Mouse (Mus musculus): Measurements from ENCODE around the gene Cwc15. TPM values are rescaled to one million over a fixed set of nuclear protein-coding genes. Genes with fewer than 3 reads are reported as not detected.

Cwc15 gene
- polyA plus RNA-seq, 1 experiment: not detected

- H3K4me3 ChIP-seq (ENCODE audit: insufficient read depth, low read depth, low read length): no peak overlapping the region
- TF ChIP-seq CTCF (IDR thresholded peaks at IDR 0.05; ENCODE audit: insufficient read depth, low read depth, low read length) (no peak), POLR2A (IDR thresholded peaks at IDR 0.05; ENCODE audit: insufficient read depth, low read depth, low read length) (no peak)
- peaks cover 12% of the 10 kb centered on the region for H3K4me1 ChIP-seq (ENCODE audit: control insufficient read depth, insufficient read depth, low read length)
- WGBS: 62% methylated on average over 9 of the region's 9 CpGs
- H3K27ac ChIP-seq (ENCODE audit: insufficient read depth, low read depth, low read length): no peak overlapping the region
Observed at GRCm38 (mm10) chr9:14544034-14544757, 43.8 kb downstream of the Cwc15 start.

- Histone ChIP-seq H3K4me3 (ENCODE audit: insufficient read depth, low read depth, low read length) (no peak overlapping the region), H3K4me1 (ENCODE audit: control insufficient read depth, insufficient read depth, low read length) (peaks cover 12% of the 10 kb centered on the region), H3K27ac (ENCODE audit: insufficient read depth, low read depth, low read length) (no peak overlapping the region)
- 79% methylated on average over 12 of the region's 12 CpGs for WGBS
- TF ChIP-seq POLR2A (IDR thresholded peaks at IDR 0.05; ENCODE audit: insufficient read depth, low read depth, low read length) (no peak), CTCF (IDR thresholded peaks at IDR 0.05; ENCODE audit: insufficient read depth, low read depth, low read length) (no peak)
Observed at GRCm38 (mm10) chr9:14547584-14548365, 47.4 kb downstream of the Cwc15 start.

GRCm38 (mm10) chr9:14548366-14548761 lies 47.9 kb downstream of the Cwc15 start:
- TF ChIP-seq POLR2A (IDR thresholded peaks at IDR 0.05; ENCODE audit: insufficient read depth, low read depth, low read length) (no peak), CTCF (IDR thresholded peaks at IDR 0.05; ENCODE audit: insufficient read depth, low read depth, low read length) (no peak)
- 82% methylated on average over 11 of the region's 11 CpGs for WGBS
- H3K27ac ChIP-seq (ENCODE audit: insufficient read depth, low read depth, low read length): no peak overlapping the region
- H3K4me3 ChIP-seq (ENCODE audit: insufficient read depth, low read depth, low read length): no peak overlapping the region
- peaks cover 12% of the 10 kb centered on the region for H3K4me1 ChIP-seq (ENCODE audit: control insufficient read depth, insufficient read depth, low read length)

- 96% methylated on average over 10 of the region's 10 CpGs for WGBS
- Histone ChIP-seq H3K27ac (ENCODE audit: insufficient read depth, low read depth, low read length) (no peak overlapping the region), H3K4me3 (ENCODE audit: insufficient read depth, low read depth, low read length) (no peak overlapping the region), H3K4me1 (ENCODE audit: control insufficient read depth, insufficient read depth, low read length) (peaks cover 12% of the 10 kb centered on the region)
- no peak for TF ChIP-seq POLR2A (IDR thresholded peaks at IDR 0.05; ENCODE audit: insufficient read depth, low read depth, low read length)
- no peak for TF ChIP-seq CTCF (IDR thresholded peaks at IDR 0.05; ENCODE audit: insufficient read depth, low read depth, low read length)
Observed at GRCm38 (mm10) chr9:14558332-14558731, 57.9 kb downstream of the Cwc15 start.

- Histone ChIP-seq H3K4me1 (ENCODE audit: control insufficient read depth, insufficient read depth, low read length) (peaks cover 12% of the 10 kb centered on the region), H3K27ac (ENCODE audit: insufficient read depth, low read depth, low read length) (peak overlapping the region; percentile 71), H3K4me3 (ENCODE audit: insufficient read depth, low read depth, low read length) (no peak overlapping the region)
- 31% methylated on average over 10 of the region's 10 CpGs for WGBS
- TF ChIP-seq POLR2A (IDR thresholded peaks at IDR 0.05; ENCODE audit: insufficient read depth, low read depth, low read length) (no peak), CTCF (IDR thresholded peaks at IDR 0.05; ENCODE audit: insufficient read depth, low read depth, low read length) (no peak)
Observed at GRCm38 (mm10) chr9:14559430-14559829, 59.0 kb downstream of the Cwc15 start.

- WGBS: 63% methylated on average over 9 of the region's 9 CpGs
- peaks cover 12% of the 10 kb centered on the region for H3K4me1 ChIP-seq (ENCODE audit: control insufficient read depth, insufficient read depth, low read length)
- H3K4me3 ChIP-seq (ENCODE audit: insufficient read depth, low read depth, low read length): no peak overlapping the region
- peak overlapping the region; percentile 71 for H3K27ac ChIP-seq (ENCODE audit: insufficient read depth, low read depth, low read length)
- TF ChIP-seq CTCF (IDR thresholded peaks at IDR 0.05; ENCODE audit: insufficient read depth, low read depth, low read length) (no peak), POLR2A (IDR thresholded peaks at IDR 0.05; ENCODE audit: insufficient read depth, low read depth, low read length) (no peak)
Observed at GRCm38 (mm10) chr9:14559996-14560395, 59.6 kb downstream of the Cwc15 start.

Other genes with a start within 250 kb of the Cwc15 start
- 243 TPM in 1 of 2 replicates, not detected in the other for gene Sesn3, start 225.6 kb upstream of the Cwc15 start, polyA plus RNA-seq (2012; ENCODE audit: insufficient read depth, insufficient read length, low replicate concordance, missing spikeins)
- gene Endod1, start 119.1 kb upstream of the Cwc15 start, polyA plus RNA-seq (2012; ENCODE audit: insufficient read depth, insufficient read length, low replicate concordance, missing spikeins): not detected in 2 replicates
- not detected in 2 replicates for gene Kdm4d, start 135 bp upstream of the Cwc15 start, polyA plus RNA-seq (2012; ENCODE audit: insufficient read depth, insufficient read length, low replicate concordance, missing spikeins)
- gene Amotl1, start 144.4 kb downstream of the Cwc15 start, polyA plus RNA-seq (2012; ENCODE audit: insufficient read depth, insufficient read length, low replicate concordance, missing spikeins): 84.9 TPM in 1 of 2 replicates, not detected in the other
- gene Piwil4, start 240.1 kb downstream of the Cwc15 start, polyA plus RNA-seq (2012; ENCODE audit: insufficient read depth, insufficient read length, low replicate concordance, missing spikeins): not detected in 2 replicates

Measured in olfactory bulb, adult 2 months (tissue).